In genomic region chr6:61042667-61043523, GRCm38 (mm10) we compare ENCODE assay signal across 8 mouse cellular contexts.
DNase-seq lines count a peak whose midpoint lies in the region; ATAC-seq and TF ChIP-seq lines count a peak whose summit lies in the region.

No protein-coding gene starts in this region.

- peak; percentile 95 for ATAC-seq in forebrain, embryonic 15.5 days (replicated peaks)
- ATAC-seq in midbrain, embryonic 13.5 days: peak; percentile 95
- no peak for ATAC-seq in heart, embryonic 11.5 days (replicated peaks; ENCODE audit: insufficient number of reproducible peaks, low FRiP score, low TSS enrichment)
- ATAC-seq in activated CD4-positive, CD25-positive, alpha-beta regulatory T cell, adult 4 months: no peak

- WGBS in forebrain, embryonic 15.5 days: 11% methylated on average over 15 of the region's 15 CpGs
- WGBS in midbrain, embryonic 13.5 days: 24% methylated on average over 15 of the region's 15 CpGs
- WGBS in heart, embryonic 11.5 days (ENCODE audit: insufficient replicate concordance): 74% methylated on average over 15 of the region's 15 CpGs

- peaks cover 22% of the 10 kb centered on the region for H3K4me1 ChIP-seq in forebrain, embryonic 15.5 days
- peaks cover 23% of the 10 kb centered on the region for H3K4me1 ChIP-seq in midbrain, embryonic 13.5 days (replicated peaks)
- no peaks in the 10 kb centered on the region for H3K4me1 ChIP-seq in heart, embryonic 11.5 days (ENCODE audit: control insufficient read depth, insufficient read depth, low read length)

- peak; percentile 28; the same call in 1 of the 2 replicates for TF ChIP-seq CTCF in brain, embryonic 14.5 days (IDR thresholded peaks at IDR 0.05; ENCODE audit: borderline replicate concordance, extremely low read depth, insufficient read depth, insufficient read length)
- TF ChIP-seq CTCF in layer of hippocampus, adult 2 months (conservative IDR thresholded peaks at IDR 0.05): peak; percentile 35

- no peaks in the 10 kb centered on the region for H3K27me3 ChIP-seq in forebrain, embryonic 15.5 days
- no peaks in the 10 kb centered on the region for H3K27me3 ChIP-seq in midbrain, embryonic 13.5 days
- no peaks in the 10 kb centered on the region for H3K27me3 ChIP-seq in heart, embryonic 11.5 days (ENCODE audit: control insufficient read depth, insufficient read depth, low read length)

- peak overlapping the region; percentile 8; the same call in 1 of the 2 replicates for H3K9ac ChIP-seq in forebrain, embryonic 15.5 days (replicated peaks)
- H3K9ac ChIP-seq in midbrain, embryonic 13.5 days (replicated peaks): no peak overlapping the region
- H3K9ac ChIP-seq in heart, embryonic 11.5 days (ENCODE audit: low read depth, low read length): no peak overlapping the region

- H3K9me3 ChIP-seq in forebrain, embryonic 15.5 days: no peaks in the 10 kb centered on the region
- H3K9me3 ChIP-seq in midbrain, embryonic 13.5 days: no peaks in the 10 kb centered on the region
- H3K9me3 ChIP-seq in heart, embryonic 11.5 days (replicated peaks; ENCODE audit: control insufficient read depth, low read length): no peaks in the 10 kb centered on the region

- no peak for TF ChIP-seq POLR2A in brain, embryonic 14.5 days (IDR thresholded peaks at IDR 0.05; ENCODE audit: borderline replicate concordance, extremely low read depth, insufficient read depth, insufficient read length, poor library complexity, severe bottlenecking)

- peak; percentile 96 for DNase-seq in brain, embryonic 14.5 days (ENCODE audit: low read depth)
- DNase-seq in layer of hippocampus, adult 2 months (ENCODE audit: low spot score in 2 of 2): peak; percentile 33 to 52
- no peak for DNase-seq in testis, postnatal 10 days (ENCODE audit: low spot score)
- DNase-seq in adrenal gland, adult 8-10 months: no peak

- peak overlapping the region; percentile 30 for H3K4me2 ChIP-seq in forebrain, embryonic 15.5 days (replicated peaks)
- peak overlapping the region; percentile 23 for H3K4me2 ChIP-seq in midbrain, embryonic 13.5 days (replicated peaks)
- H3K4me2 ChIP-seq in heart, embryonic 11.5 days: no peak overlapping the region

- H3K4me3 ChIP-seq in forebrain, embryonic 15.5 days: peak overlapping the region; percentile 19
- H3K4me3 ChIP-seq in layer of hippocampus, adult 2 months: peak overlapping the region; percentile 44
- no peak overlapping the region for H3K4me3 ChIP-seq in midbrain, embryonic 13.5 days (replicated peaks)
- no peak overlapping the region for H3K4me3 ChIP-seq in heart, embryonic 11.5 days (ENCODE audit: low read depth, low read length)

- H3K36me3 ChIP-seq in forebrain, embryonic 15.5 days: no peaks in the 10 kb centered on the region
- no peaks in the 10 kb centered on the region for H3K36me3 ChIP-seq in midbrain, embryonic 13.5 days
- H3K36me3 ChIP-seq in heart, embryonic 11.5 days (ENCODE audit: control insufficient read depth, insufficient read depth, low read length): no peaks in the 10 kb centered on the region

- peak overlapping the region; percentile 85 for H3K27ac ChIP-seq in forebrain, embryonic 15.5 days (replicated peaks)
- peak overlapping the region; percentile 62; the same call in 1 of the 2 replicates for H3K27ac ChIP-seq in layer of hippocampus, adult 2 months
- H3K27ac ChIP-seq in midbrain, embryonic 13.5 days: peak overlapping the region; percentile 82
- no peak overlapping the region for H3K27ac ChIP-seq in heart, embryonic 11.5 days (ENCODE audit: low read depth, low read length)

Comparison
In these comparisons a context has a peak if more than half of its experiments do, and no peak if none do; other contexts are left out.
1. DNase-seq: peak in brain, embryonic 14.5 days (single experiment) and layer of hippocampus, adult 2 months (2 of 2); none in testis, postnatal 10 days (single experiment) and adrenal gland, adult 8-10 months (single experiment).
2. ATAC-seq: peak in forebrain, embryonic 15.5 days (single experiment) and midbrain, embryonic 13.5 days (single experiment); none in heart, embryonic 11.5 days (single experiment) and activated CD4-positive, CD25-positive, alpha-beta regulatory T cell, adult 4 months (single experiment).
3. H3K4me3 ChIP-seq: peak in forebrain, embryonic 15.5 days (single experiment) and layer of hippocampus, adult 2 months (single experiment); none in midbrain, embryonic 13.5 days (single experiment) and heart, embryonic 11.5 days (single experiment).